Mouse (Mus musculus): Measurements from ENCODE around the gene Pycard.
"Not testable (repeated sequence)": the region's sequence is repeated elsewhere in the genome, so short reads cannot be mapped to it uniquely, and the experiment has no call there.

Pycard gene

DNA sequence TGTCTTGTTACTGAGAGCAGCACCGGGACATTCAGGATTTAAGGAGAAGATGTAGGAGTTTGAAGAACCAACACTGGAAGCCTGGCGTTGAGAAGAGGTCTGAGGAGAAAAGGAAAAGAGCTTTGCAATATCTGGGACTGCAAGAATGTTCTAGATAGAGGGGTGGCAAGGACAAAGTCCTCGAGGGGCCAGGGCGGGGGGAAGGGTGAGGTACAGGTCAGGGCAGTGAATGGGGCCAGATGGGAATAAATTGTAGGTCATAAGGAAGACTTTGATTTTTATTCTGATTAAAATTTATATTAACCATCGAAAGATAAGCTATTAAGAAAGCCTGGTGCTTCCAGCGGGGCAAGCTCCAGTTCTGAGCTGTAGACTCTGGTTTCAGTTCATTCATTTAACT, 9.4 kb upstream of the Pycard start:
- no peak for DNase-seq

DNA sequence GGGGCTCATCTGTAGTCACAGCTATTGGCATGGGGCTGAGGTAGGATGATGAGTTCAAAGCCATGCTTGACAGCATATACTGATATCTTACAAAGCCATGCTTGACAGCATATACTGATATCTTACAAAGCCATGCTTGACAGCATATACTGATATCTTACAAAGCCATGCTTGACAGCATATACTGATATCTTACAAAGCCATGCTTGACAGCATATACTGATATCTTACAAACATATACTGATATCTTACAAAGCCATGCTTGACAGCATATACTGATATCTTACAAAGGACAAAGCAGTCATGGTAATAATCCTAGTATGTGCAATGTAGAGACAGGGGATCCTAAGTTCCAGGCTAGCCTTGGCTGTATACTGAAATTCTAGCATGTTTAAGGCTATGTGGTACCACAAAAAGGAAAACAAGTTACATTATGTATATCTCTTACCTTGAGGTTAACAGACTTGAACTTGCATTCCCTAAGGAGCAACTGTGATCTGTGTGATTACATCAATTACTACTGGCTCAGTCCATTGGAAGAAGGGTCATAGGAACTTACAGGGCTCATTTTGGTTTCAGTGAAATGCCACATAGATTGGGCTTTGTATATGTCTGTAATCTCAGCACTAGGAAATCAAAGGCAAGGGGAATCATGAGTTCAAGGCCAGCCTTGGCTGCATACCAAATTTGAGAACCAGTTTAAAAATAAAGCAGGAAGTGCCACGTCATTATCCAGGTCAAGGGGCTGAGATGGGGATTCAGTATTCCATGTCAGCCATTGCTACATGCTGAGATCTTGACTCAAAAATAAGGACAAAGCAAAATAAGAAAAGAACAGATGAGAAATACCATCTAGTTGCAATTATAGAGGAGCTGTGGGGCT, 6.6 kb upstream of the Pycard start:
- DNase-seq: no peak

DNA sequence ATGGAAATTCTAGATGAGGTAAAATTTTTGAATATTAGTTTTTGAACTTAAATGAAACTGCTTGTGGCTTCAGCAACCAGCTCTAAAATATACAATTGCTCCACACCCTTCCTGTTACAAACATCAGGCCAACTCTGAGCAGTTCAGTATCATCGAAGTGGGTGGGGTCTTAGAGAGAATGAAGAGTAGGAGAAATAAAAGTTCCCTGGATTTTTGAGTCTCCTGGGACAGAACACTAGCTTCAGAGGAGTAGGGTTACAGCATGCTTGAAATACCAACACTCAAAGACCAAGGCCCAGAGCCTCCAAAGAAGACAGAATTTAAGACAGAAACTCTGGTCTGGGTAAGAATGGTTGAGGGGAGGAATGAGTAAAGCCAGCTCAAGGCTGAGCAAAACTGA, 5.8 kb upstream of the Pycard start:
- no peak for DNase-seq

DNA sequence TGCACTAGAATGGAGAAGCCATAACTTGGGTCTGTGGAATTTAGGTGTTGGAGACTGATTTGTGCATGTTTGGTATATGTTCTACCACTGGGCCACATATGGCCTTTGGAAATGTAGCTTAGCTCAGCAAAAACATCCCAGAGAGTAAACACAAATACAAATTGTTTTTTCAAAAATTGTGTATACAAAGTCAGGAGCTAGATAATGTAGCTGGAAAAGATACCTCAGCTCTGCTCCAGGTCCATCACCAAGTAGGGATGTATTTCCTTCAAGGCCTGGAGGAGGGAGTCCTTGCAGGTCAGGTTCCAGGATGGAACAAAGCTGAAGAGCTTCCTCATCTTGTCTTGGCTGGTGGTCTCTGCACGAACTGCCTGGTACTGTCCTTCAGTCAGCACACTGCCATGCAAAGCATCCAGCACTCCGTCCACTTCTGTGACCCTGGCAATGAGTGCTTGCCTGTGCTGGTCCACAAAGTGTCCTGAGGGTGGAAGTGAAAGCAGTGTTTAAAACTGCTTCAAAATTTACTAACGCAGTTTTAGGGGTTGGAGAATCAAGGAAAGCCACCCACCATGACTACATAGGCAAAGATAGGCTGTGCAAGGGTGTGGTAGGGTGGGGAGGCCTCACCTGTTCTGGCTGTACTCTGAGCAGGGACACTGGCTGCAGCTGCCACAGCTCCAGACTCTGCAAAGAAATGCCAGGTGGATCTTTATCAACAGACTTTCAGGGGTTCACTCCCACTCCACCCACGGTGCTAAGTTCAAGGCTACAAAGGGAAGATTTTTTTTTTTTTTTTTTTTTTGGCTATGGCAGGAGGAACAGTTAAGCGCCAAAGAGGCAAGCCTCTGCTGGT, 953 bp downstream of the Pycard start:
- DNase-seq: peak; percentile 59

DNA sequence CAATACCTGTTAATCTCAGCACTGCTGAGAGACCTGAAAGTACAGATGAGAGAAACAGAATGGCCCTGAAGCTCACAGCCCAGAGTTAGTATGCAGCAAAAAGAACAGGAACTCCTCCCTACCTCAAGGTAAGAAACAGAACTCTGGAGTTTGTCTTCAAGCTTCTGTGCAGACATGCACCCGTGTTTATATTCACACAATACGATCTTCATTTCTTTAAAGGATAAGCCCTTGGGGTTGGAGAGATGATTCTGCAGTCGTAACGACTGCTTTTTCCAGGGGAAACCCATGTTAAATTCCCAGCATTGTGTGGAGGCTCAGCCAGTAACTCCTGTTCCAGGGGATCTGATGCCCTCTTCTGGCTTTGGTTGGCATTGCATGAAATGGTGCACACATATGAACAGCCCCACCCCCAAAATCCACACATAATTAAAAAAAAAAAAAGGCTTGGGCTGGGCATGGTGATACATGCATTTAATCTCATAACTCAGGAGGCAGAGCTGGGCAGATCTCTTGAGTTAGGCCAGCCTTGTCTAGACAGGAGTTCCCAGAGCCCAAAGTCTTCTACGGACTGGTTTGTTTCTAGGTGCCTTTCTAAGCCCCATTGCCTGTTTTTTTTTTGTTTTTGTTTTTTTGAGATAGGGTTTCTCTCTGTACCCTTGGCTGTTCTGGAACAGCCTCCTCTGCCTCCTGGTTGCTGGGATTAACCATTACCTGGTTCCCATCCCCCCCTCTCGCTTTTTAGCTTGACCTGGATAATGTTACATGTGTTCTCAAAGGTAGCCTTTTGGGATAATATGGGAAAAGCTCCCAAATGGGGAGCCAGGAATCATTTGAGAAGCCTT, 1.8 kb downstream of the Pycard start:
- DNase-seq: peak; percentile 90

DNA sequence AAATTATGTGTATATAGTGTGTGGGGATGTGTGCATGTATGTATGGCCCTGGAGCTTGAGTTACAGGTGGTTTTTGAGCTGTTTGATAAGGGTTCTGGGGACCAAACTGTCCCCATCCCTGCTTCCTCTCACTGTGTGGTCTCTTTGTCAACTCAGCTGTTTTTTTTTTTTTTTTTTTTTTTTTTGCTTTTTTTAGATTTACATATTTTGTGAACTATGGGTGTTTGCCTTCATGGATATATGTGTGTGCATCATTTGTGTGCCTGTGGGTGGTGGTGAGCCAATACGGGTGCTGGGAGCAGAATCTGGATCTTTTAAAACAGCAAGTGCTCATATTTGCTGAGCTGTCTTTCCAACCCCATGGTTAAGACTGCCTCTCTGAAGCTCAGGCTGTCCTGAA, 4.8 kb downstream of the Pycard start:
- DNase-seq: no peak

DNA sequence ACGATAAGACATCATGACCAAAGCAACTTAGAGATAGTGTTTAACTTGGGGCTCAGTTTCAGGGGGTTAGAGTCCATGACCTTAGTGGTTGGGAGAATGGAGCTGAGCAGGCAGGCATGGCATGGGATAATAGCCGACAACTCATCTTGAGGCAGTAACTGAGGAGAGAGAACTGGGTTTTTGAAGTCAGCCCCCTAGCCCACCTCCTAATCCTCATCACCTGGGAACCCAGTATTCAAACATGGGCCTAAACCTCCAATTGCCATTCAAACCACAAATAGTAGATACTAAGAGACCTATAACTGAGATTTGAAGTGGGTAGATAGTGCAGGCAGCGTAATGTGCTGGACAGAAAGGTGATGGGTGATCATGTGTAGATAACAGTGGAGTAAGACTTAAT, 13.1 kb downstream of the Pycard start:
- no peak for DNase-seq

DNA sequence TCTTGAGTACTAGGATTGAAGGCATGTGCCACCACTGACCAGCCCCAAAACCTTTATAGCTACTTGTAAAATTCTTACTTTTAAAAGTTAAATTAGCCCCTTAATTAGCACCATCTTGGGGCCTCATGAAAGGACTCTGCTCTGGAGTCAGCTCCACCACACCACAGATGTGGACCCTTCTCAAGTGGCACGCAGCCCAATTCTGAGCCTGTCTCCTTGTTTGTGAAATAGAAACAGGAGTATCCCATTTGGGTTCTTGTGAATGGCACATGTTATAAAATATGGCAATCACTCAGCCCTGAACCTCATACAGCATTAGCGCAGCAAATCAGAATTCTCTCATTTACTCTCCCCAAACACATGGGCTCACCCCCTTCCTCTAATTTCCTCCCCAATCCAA, 14.8 kb downstream of the Pycard start:
- DNase-seq: no peak

DNA sequence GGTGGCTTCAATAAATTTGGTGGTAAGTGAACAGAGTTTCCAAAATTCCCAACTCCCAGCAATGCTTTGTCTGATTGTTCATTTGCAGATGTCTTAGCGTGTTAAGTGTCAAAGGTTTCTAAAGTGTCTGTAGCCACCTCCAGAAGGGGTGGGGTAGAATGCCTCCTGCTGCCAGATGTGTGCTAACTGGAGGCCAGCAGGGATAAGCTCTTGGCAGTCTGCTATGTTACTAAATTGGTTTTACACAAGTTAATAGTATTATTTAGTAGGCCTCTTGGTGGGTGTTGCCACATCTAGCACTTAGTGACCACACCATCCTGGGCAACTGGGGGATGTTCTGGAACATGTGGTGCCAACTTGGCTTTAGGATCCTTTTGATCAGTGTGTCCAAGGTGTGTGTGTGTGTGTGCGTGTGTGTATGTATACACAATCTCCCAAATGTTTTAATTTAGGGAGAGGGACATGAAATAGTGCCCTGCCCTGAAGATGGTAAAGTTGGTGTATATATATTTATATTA, 19.2 kb downstream of the Pycard start:
- no peak for DNase-seq

DNA sequence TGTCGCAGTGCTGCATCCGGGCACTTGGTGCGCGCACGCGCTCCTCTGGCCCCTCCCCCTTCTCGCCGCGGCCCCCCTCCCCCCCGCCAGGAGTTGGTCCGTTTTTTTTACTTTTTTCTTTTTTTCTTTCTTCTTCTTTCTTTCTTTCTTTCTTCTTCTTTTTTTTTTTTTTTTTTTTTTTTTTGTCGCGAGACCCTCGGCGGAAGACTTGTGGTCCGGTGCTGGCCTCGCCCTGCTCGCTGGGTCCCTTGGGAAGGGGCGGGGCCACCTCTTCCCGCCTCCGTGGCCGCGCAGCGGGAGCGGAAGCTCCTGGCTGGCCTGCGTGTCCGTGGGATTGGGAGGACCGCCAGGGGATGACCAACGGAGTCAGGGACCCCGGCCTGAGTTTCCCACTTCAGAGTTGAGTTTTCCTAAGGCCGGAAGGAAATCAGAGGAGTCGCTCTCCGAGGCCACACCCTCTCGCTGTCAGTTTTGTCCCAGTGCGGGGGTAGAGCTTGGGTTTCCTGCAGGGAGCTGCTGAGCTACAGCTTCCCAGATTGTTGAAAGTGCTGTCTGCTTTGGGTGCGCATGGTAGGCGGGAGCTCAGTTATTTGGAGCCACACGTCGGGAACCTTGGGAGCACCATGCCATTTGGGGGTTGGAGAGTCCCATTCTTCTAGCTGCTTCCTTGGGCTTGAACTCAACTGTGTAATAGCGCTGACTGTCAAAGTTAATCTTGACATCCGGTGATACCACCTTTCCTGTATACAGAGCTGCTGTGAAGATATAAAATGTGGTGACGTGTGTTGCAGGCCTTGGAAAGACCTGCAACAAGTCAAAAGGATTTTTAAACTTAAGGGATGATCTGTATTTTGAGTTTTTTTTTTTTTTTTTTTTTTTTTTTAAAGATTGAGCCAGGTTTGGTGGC, 25.5 kb downstream of the Pycard start:
- DNase-seq: peak; percentile 72

DNA sequence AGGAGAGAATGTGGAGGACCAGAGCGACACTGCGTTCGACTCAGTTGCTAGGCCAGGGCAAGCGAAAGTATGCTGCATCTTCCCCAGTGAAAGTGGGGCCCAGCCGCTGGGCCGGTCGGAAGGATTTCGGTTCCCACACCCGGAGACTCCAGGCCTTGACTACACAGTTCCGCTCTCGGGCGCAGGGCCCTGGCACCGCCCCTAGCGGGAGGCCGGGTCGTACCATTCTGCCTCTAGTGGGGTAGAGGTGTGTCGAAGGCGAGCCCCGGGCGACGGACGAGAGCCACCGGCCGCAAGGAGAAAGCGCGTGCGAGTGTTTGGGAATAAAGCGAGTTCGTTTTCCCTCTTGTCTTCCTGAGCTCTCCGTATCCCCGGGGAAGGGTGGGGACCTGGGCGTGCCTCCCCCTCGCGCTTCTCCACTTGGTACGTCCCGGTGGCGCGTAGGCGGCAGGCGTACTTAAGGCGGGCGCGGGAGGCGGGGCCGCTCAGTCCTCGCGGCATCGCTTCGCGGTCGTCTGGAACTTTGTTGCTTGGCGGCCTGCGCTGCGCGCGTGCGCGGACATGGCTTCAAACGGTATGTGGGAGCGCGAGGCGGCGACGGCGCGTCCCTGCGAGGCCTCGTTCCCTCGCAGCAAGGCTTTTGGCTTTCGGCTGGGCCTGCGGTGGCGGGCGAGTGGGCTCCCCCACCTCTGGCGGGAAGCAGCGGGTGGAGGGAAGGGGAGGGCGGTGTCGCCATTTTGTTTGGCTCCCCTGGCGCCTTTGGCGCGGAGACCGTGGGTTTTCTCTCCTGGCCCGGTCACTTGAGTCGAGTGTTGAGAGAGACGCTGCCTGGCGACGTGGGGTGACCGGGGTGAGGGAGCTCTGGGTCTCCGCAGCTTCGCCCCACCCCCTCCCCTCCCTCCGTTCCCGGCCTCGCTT, 26.4 kb downstream of the Pycard start, which contains the start of gene Fus:
Gene Fus (plus strand): TSS at position 454 of the 918 bp plus-strand sequence.
- peak; percentile 96 for DNase-seq

DNA sequence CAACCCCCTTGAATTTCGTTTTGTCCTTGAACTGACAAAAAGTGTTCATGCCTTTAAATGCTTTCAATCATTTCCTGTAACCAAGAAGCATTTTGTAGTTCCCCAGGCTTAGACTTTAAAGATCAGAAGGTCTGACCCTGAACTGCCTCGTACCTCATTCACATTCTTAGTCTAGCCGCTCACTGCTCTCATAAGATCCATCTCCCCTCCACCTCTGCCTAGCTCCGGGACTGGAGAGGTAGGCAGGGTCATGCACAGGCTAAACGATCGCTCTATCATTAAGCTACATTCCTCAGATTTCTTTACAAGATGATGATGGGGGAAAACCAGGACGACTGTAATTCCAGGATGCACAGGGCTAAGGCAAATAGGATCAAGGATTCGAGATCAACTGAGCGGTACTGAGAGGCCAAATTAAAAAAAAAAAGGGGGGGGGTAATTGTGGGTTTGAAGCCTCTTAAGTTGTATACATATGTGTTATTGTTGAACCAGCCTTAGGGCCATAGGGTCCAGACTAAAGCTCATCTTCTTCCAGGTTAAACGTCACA, 27.2 kb downstream of the Pycard start:
- peak; percentile 30 for DNase-seq

DNA sequence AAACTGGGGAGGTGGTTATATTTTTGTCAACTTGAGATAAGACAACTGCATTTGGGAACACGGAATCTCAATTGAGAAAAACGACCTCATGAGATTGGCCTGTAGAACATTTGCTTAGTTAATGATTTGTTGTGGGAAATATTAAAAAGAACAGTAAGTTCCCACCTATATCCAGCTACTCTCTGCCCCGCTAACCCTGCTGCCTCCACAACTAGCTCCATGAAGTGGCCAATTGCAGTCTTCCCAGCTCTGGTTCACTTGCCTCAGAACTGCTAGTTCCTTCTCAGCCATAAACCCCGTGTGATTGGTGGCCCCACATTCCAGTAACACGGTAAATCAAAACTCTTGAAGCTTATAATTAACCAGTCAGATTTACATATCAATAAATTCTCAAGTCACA, 34.3 kb downstream of the Pycard start:
- no peak for DNase-seq

DNA sequence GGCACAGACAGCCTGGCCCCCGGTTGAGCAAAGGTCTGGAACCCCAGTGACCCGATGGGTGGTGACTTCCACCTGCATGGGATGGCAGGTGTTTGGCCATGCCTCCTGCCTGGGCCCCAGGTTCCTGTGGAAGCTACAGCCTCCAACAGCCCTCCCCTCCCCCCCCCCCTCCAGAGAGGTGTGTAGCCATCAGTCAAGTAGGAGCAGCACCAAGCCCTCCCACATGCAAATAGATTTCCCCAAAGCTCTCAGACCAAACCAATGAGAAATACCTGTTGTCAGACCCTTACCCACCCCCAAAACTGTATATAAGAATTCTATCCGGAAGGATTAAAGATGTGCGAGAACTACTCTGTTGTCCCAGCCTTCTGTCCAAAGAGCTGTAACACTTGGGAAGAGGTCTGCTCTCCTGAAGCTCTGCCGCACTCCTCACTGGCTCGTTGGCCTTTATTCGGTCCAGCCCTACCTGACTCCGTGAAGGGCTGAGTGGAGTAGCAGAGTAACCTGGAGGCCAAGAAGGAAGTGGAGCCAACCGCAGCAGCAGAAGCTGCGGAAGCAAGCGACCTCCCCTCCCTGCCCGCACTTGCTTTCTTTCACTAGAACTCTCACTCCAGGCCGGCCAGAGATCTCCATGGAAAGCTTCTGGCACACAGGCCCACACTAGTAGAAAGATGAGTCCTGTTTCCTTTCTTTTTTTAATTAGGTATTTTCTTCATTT, 40.6 kb downstream of the Pycard start:
- DNase-seq: peak; percentile 55

DNA sequence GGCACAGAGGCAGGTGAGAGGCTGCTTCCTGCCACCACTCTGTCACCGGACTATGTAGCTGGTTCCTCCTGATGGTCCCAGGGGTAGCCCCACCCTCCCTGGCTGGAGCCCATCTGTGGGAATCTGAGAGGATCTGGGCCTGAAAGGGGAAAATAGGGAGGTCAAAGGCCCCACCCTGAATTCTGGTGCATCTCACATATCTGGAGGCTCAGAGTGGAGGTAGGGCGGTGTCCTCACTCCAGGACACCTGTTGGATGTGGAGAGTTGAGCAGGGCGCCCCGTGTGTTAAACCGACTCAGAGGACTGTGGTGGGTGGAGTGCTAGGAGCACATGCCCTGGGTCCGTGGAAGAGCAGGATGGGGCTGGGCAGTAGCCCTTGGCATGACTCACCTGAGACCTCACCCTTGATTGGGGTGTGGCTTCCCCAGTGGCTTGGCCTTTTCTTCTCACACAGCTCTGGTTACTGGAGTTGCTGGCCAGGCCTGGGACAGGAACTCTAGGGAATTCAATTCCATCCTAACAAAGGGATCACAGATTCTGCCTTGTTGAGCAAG, 47.1 kb downstream of the Pycard start, which contains the start of gene Prss36:
Gene Prss36 (minus strand): TSS at position 256 of the 554 bp plus-strand sequence.
- DNase-seq: no peak

DNA sequence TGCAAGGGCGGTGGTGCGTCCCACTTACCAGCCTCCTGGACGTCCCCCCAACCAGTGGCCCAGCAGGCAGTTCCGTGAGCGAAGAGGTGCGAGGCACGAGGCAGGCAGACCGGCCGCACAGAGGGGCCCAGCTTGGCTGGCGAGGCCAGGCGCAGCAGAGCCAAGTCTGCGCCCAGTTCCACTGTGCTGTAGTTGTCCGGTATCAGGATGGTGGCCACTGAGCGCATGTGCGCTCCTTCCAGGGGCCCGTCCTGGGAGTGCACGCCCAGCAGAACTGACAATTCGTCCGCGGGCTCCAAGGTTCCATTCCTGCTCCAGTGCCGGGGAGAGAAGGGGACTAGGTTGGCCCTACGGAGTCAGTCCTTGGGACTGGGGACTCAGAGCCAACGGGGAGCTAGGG, 49.1 kb downstream of the Pycard start:
- no peak for DNase-seq

DNA sequence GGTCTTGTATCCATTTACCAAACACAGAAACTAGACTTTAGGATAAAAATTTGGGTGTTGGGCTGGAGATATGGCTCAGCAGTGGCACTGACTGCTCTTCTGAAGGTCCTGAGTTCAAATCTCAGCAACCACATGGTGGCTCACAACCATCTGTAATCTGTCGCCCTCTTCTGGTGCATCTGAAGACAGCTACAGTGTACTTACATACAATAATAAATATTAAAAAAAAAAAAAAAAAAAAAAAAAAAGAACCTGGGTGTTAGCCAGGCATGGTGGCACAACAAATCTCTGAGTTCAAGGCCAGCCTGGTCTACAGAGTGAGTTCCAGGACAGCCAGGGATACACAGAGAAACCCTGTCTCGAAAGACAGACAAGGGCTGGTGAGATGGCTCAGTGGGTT, 51.6 kb downstream of the Pycard start:
- DNase-seq: not testable (repeated sequence)
